Mouse (Mus musculus): ENCODE results near the gene Tm6sf2. TPM values are rescaled to one million over a fixed set of nuclear protein-coding genes. Genes with fewer than 3 reads are reported as not detected.

Tm6sf2 gene
- total RNA-seq, 2 experiments from 2014 or later: not detected

Other genes starting within 250 kb of the Tm6sf2 start
- 1.3 and 2.4 TPM in 2 replicates for gene Pbx4, start 240.4 kb upstream of the Tm6sf2 start, total RNA-seq (2015)
- 0.57 and 1.9 TPM in 2 replicates for gene Pbx4, start 240.4 kb upstream of the Tm6sf2 start, total RNA-seq (2017)
- gene Cilp2, start 185.2 kb upstream of the Tm6sf2 start, total RNA-seq (2015): not detected in 2 replicates
- gene Cilp2, start 185.2 kb upstream of the Tm6sf2 start, total RNA-seq (2017): not detected in 2 replicates
- 0.27 TPM in 1 of 2 replicates, not detected in the other for gene Tssk6, start 170.7 kb upstream of the Tm6sf2 start, total RNA-seq (2015)
- gene Tssk6, start 170.7 kb upstream of the Tm6sf2 start, total RNA-seq (2017): 0.16 and 0.26 TPM in 2 replicates
- 63.4 and 75.7 TPM in 2 replicates for gene Ndufa13, start 170.4 kb upstream of the Tm6sf2 start, total RNA-seq (2015)
- gene Ndufa13, start 170.4 kb upstream of the Tm6sf2 start, total RNA-seq (2017): 120 and 143 TPM in 2 replicates
- gene Yjefn3, start 170.2 kb upstream of the Tm6sf2 start, total RNA-seq (2015): 3.1 TPM in 1 of 2 replicates, not detected in the other
- not detected in 2 replicates for gene Yjefn3, start 170.2 kb upstream of the Tm6sf2 start, total RNA-seq (2017)
- gene Gatad2a, start 76.5 kb upstream of the Tm6sf2 start, total RNA-seq (2015): 50.1 and 62.0 TPM in 2 replicates
- gene Gatad2a, start 76.5 kb upstream of the Tm6sf2 start, total RNA-seq (2017): 62.5 and 64.7 TPM in 2 replicates
- gene Mau2, start 30.2 kb upstream of the Tm6sf2 start, total RNA-seq (2015): 28.1 and 28.4 TPM in 2 replicates
- 28.1 and 33.8 TPM in 2 replicates for gene Mau2, start 30.2 kb upstream of the Tm6sf2 start, total RNA-seq (2017)
- 11.6 and 15.0 TPM in 2 replicates for gene Sugp1, start 30.1 kb upstream of the Tm6sf2 start, total RNA-seq (2015)
- 17.3 and 24.1 TPM in 2 replicates for gene Sugp1, start 30.1 kb upstream of the Tm6sf2 start, total RNA-seq (2017)
- gene Hapln4, start 10.5 kb downstream of the Tm6sf2 start, total RNA-seq (2015): not detected in 2 replicates
- gene Hapln4, start 10.5 kb downstream of the Tm6sf2 start, total RNA-seq (2017): not detected in 2 replicates
- gene Ncan, start 47.9 kb downstream of the Tm6sf2 start, total RNA-seq (2015): not detected in 2 replicates
- not detected in 2 replicates for gene Ncan, start 47.9 kb downstream of the Tm6sf2 start, total RNA-seq (2017)
- gene Nr2c2ap, start 58.4 kb downstream of the Tm6sf2 start, total RNA-seq (2015): 19.5 and 25.6 TPM in 2 replicates
- gene Nr2c2ap, start 58.4 kb downstream of the Tm6sf2 start, total RNA-seq (2017): 4.7 and 7.1 TPM in 2 replicates
- 13.6 and 16.3 TPM in 2 replicates for gene Rfxank, start 66.2 kb downstream of the Tm6sf2 start, total RNA-seq (2015)
- gene Rfxank, start 66.2 kb downstream of the Tm6sf2 start, total RNA-seq (2017): 12.5 and 14.5 TPM in 2 replicates
- 35.3 and 51.3 TPM in 2 replicates for gene Borcs8, start 66.6 kb downstream of the Tm6sf2 start, total RNA-seq (2015)
- 32.2 and 35.8 TPM in 2 replicates for gene Borcs8, start 66.6 kb downstream of the Tm6sf2 start, total RNA-seq (2017)
- 0.39 TPM in 1 of 2 replicates, not detected in the other for gene Mef2b, start 66.8 kb downstream of the Tm6sf2 start, total RNA-seq (2015)
- not detected in 2 replicates for gene Mef2b, start 66.8 kb downstream of the Tm6sf2 start, total RNA-seq (2017)
- gene Tmem161a, start 99.4 kb downstream of the Tm6sf2 start, total RNA-seq (2015): 7.4 and 7.8 TPM in 2 replicates
- 3.9 and 8.5 TPM in 2 replicates for gene Tmem161a, start 99.4 kb downstream of the Tm6sf2 start, total RNA-seq (2017)
- 0.75 and 1.4 TPM in 2 replicates for gene Slc25a42, start 139.4 kb downstream of the Tm6sf2 start, total RNA-seq (2015)
- gene Slc25a42, start 139.4 kb downstream of the Tm6sf2 start, total RNA-seq (2017): 0.29 and 0.45 TPM in 2 replicates
- gene Sugp2, start 161.3 kb downstream of the Tm6sf2 start, total RNA-seq (2015): 24.1 and 27.9 TPM in 2 replicates
- gene Sugp2, start 161.3 kb downstream of the Tm6sf2 start, total RNA-seq (2017): 19.5 and 23.1 TPM in 2 replicates
- 4.4 and 4.5 TPM in 2 replicates for gene Armc6, start 161.5 kb downstream of the Tm6sf2 start, total RNA-seq (2015)
- gene Armc6, start 161.5 kb downstream of the Tm6sf2 start, total RNA-seq (2017): 2.6 and 5.6 TPM in 2 replicates
- 1.6 and 3.5 TPM in 2 replicates for gene Homer3, start 209.9 kb downstream of the Tm6sf2 start, total RNA-seq (2015)
- 2.9 and 8.0 TPM in 2 replicates for gene Homer3, start 209.9 kb downstream of the Tm6sf2 start, total RNA-seq (2017)
- 17.9 and 19.9 TPM in 2 replicates for gene Ddx49, start 229.6 kb downstream of the Tm6sf2 start, total RNA-seq (2015)
- gene Ddx49, start 229.6 kb downstream of the Tm6sf2 start, total RNA-seq (2017): 53.6 and 81.7 TPM in 2 replicates
- 163 and 178 TPM in 2 replicates for gene Cope, start 229.6 kb downstream of the Tm6sf2 start, total RNA-seq (2015)
- 89.1 and 96.1 TPM in 2 replicates for gene Cope, start 229.6 kb downstream of the Tm6sf2 start, total RNA-seq (2017)
- gene Cers1, start 242.9 kb downstream of the Tm6sf2 start, total RNA-seq (2015): not detected in 2 replicates
- not detected in 2 replicates for gene Cers1, start 242.9 kb downstream of the Tm6sf2 start, total RNA-seq (2017)